Mouse (Mus musculus) cortical plate, adult 2 months (tissue): ENCODE data around the gene Ski. TPM values are rescaled to one million over a fixed set of nuclear protein-coding genes. Genes with fewer than 3 reads are reported as not detected.

Experiments used
- H3K27ac ChIP-seq: fragments of 200-500 bp; 2 replicates; pipeline ENCODE4 v1.5.1; 2012; ENCODE audit warnings: low read length, control low read depth, inconsistent platforms; ENCODE audit not compliant: insufficient read depth
- H3K4me1 ChIP-seq: fragments of 200-500 bp; 2 replicates; pipeline ENCODE4 v1.6.1; 2011; ENCODE audit warnings: low read length; ENCODE audit not compliant: control insufficient read depth, insufficient read depth
- H3K4me3 ChIP-seq: fragments of 200-500 bp; 2 replicates; pipeline ENCODE4 v1.5.1; 2011; ENCODE audit warnings: mild to moderate bottlenecking, low read length, control low read depth; ENCODE audit not compliant: insufficient read depth
- CTCF ChIP-seq: fragments of 200-500 bp; IDR thresholded peaks from 2 replicates; pipeline ENCODE4 v1.5.1; 2011; ENCODE audit warnings: mild to moderate bottlenecking, control low read depth, low read length; ENCODE audit not compliant: insufficient read depth; ENCODE audit errors: extremely low read depth
- POLR2A ChIP-seq: fragments of 200-500 bp; IDR thresholded peaks from 2 replicates; pipeline ENCODE4 v1.6.1; 2011; ENCODE audit warnings: mild to moderate bottlenecking, low read length, control low read depth; ENCODE audit not compliant: insufficient read depth; ENCODE audit errors: extremely low read depth
- polyA plus RNA-seq: library from polyadenylated mRNA; depleted of rRNA; stranded (reverse); fragments of >200 nt; gene quantifications from 2 replicates; pipeline ENCODE4 v1.2.3, GENCODE M21; 2012

Gene Ski
- polyA plus RNA-seq, 1 experiment = 70.3 TPM

GRCm38 (mm10) chr4:155221599-155222551 is 517 bp downstream of the Ski start:
- Histone ChIP-seq H3K27ac (peak overlapping the region; percentile 91), H3K4me1 (peaks cover 17% of the 10 kb centered on the region), H3K4me3 (peak overlapping the region; percentile 97)
- TF ChIP-seq POLR2A = no peak; the same call in 1 of the 2 replicates
- TF ChIP-seq CTCF = no peak

- peaks cover 23% of the 10 kb centered on the region for H3K4me1 ChIP-seq
- no peak for TF ChIP-seq CTCF
- no peak for TF ChIP-seq POLR2A
- H3K4me3 ChIP-seq = peak overlapping the region; percentile 97
- H3K27ac ChIP-seq = 0 out of 2 replicates have a peak overlapping the region, but pooled peaks have one; percentile 0
These were observed 1.3 kb downstream of the Ski start for GRCm38 (mm10) chr4:155221106-155221505.

- Histone ChIP-seq H3K27ac (0 out of 2 replicates have a peak overlapping the region, but pooled peaks have one; percentile 0), H3K4me1 (peaks cover 29% of the 10 kb centered on the region)
- no peak for TF ChIP-seq POLR2A
- TF ChIP-seq CTCF = no peak
These were observed 1.9 kb downstream of the Ski start for GRCm38 (mm10) chr4:155220213-155221100.

GRCm38 (mm10) chr4:155219271-155220212 is 2.9 kb downstream of the Ski start:
- TF ChIP-seq POLR2A = no peak
- TF ChIP-seq CTCF = no peak
- Histone ChIP-seq H3K4me1 (peaks cover 36% of the 10 kb centered on the region), H3K27ac (no peak overlapping the region), H3K4me3 (peak overlapping the region; percentile 97)

More at GRCm38 (mm10) chr4:155220213-155221100, 1.9 kb downstream of the Ski start:
- peak overlapping the region; percentile 97 for H3K4me3 ChIP-seq

GRCm38 (mm10) chr4:155218104-155218732 is 4.2 kb downstream of the Ski start:
- no peak for TF ChIP-seq CTCF
- no peak for TF ChIP-seq POLR2A
- Histone ChIP-seq H3K4me3 (peak overlapping the region; percentile 97; the same call in 1 of the 2 replicates), H3K27ac (0 out of 2 replicates have a peak overlapping the region, but pooled peaks have one; percentile 9), H3K4me1 (peaks cover 40% of the 10 kb centered on the region)

- no peak overlapping the region for H3K4me3 ChIP-seq
- peak overlapping the region; percentile 9; the same call in 1 of the 2 replicates for H3K27ac ChIP-seq
- H3K4me1 ChIP-seq = peaks cover 43% of the 10 kb centered on the region
- TF ChIP-seq CTCF = no peak
- no peak for TF ChIP-seq POLR2A
These were observed 4.9 kb downstream of the Ski start for GRCm38 (mm10) chr4:155217241-155218103.

- Histone ChIP-seq H3K4me1 (peaks cover 44% of the 10 kb centered on the region), H3K27ac (0 out of 2 replicates have a peak overlapping the region, but pooled peaks have one; percentile 36), H3K4me3 (no peak overlapping the region)
- no peak for TF ChIP-seq CTCF
- TF ChIP-seq POLR2A = no peak
These were observed 6.4 kb downstream of the Ski start for GRCm38 (mm10) chr4:155215773-155216630.

GRCm38 (mm10) chr4:155215203-155215602 is 7.2 kb downstream of the Ski start:
- Histone ChIP-seq H3K27ac (no peak overlapping the region; the same call in 1 of the 2 replicates), H3K4me1 (peaks cover 44% of the 10 kb centered on the region), H3K4me3 (no peak overlapping the region)
- no peak for TF ChIP-seq CTCF
